Mouse (Mus musculus) adrenal gland, postnatal 36 days (tissue): ENCODE data around the gene Dnpep. TPM values are rescaled to one million over a fixed set of nuclear protein-coding genes. Genes with fewer than 3 reads are reported as not detected.

Source experiments
- DNase-seq, 2 experiments: peaks; one replicate each; pipeline ENCODE4 v3.0.0; 2021; ENCODE audit warnings: mixed read lengths in 1 of 2
- long read RNA-seq, 2 experiments: library from polyadenylated mRNA; stranded (forward); transcript quantifications; one replicate each; pipeline ENCODE4 v2.0.0; 2021; ENCODE audit warnings: borderline sequencing depth in 2 of 2
- total RNA-seq, 2 experiments: library from RNA; stranded (reverse); gene quantifications; 2 replicates each; pipeline ENCODE4 v1.2.3; 2021

Dnpep gene
- total RNA-seq: 100 to 1,000 TPM in 1 of 2 experiments, 10 to 100 TPM in 1; 88.1 to 112 TPM
- long read RNA-seq, experiment 1, transcript Dnpep-202 (15 exons, 1,571 nt): minor isoform, 34 of 221 reads
- long read RNA-seq, experiment 1, transcript Dnpep-201 (15 exons, 2,488 nt): major isoform, 148 of 221 reads
- long read RNA-seq, experiment 1, transcript Dnpep-209 (14 exons, 1,862 nt): minor isoform, 5 of 221 reads
- long read RNA-seq, experiment 1, partial matches to known transcripts: 19 of 221 reads
- long read RNA-seq, experiment 1, other reads (novel, unspliced or antisense): 15 of 221 reads
- long read RNA-seq, experiment 2, transcript Dnpep-202 (15 exons, 1,571 nt): minor isoform, 16 of 77 reads
- long read RNA-seq, experiment 2, transcript Dnpep-201 (15 exons, 2,488 nt): major isoform, 50 of 77 reads
- long read RNA-seq, experiment 2, partial matches to known transcripts: 3 of 77 reads
- long read RNA-seq, experiment 2, other reads (novel, unspliced or antisense): 6 of 77 reads

DNA sequence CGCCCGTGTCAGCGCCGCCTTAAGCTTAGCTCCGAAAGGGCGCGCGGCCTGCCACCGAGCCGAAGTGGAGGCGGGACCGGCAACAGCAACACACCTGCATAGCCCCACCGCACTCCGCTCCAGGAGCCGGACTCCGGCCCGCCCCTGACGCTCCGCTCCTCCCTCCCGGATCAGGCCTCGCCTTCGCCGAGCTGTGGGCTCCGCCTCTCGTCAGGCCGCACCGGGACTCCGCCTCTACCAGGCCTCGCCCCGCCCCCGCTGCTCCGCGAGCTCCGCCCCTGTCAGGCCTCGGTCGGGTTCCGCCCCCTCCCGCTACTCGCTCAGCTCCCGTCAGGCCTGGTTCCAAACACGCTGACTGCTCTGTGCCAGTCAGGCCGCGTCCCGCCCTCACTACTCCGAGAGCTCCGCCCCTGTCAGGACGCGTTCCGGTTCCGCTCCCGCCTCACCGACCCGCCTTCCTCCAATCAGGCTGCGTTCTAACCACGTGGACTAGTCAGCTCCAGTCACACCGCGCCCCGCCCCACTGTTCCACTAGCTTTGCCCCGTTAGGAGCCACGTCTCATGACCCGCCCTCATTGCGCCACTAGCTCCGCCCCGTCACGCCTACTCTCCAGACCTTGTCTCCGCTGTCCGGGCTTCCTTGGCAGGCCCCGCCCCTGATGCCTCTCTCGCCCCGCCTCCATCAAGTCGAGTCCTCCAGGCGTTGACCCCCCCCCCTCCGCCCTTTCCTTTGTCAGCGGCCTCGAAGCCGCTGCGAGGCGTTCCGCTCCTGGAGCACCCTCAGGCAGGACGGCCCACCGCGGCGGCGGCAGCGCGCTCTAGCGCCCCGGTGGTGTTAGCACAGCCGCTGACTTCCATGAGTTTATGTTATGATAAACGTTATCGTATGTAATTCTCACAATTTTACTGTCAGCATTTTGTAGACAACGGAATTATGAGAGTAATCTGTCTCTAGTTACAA, at the start of gene Dnpep:
Gene Dnpep (minus strand): TSS at position 750 of the 961 bp plus-strand sequence.
- DNase-seq: peak; percentile 100

DNA sequence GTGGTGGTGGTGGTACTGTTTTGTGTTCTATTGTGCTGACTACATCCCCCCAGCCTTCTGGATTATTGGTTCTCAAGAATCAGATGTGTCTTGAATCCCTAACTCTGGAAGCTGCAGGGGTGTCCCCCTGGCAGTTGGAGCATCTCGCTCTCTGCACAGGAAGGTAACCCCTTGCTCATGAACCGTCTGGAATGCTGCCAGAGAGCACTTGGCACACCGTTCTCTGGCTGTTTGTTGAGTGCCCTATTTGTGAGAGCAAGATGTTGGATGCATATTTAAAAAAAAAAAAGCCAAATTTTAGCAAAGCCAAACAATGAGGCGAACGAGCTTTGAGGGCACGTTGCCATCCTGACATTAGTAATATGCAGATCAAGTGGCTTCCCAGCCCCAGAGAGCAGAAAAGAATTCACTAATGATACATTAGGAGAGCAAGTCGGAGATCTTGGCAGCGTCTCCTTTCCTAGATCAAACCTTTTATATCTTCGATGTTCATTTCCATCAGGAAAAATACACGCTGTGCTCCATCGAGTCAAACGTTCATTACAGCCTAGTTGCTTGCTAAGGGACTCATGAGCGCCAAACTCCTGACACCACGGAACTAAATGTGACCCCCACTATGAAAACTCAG, 47.8 kb upstream of the Dnpep start:
- no peak for DNase-seq

DNA sequence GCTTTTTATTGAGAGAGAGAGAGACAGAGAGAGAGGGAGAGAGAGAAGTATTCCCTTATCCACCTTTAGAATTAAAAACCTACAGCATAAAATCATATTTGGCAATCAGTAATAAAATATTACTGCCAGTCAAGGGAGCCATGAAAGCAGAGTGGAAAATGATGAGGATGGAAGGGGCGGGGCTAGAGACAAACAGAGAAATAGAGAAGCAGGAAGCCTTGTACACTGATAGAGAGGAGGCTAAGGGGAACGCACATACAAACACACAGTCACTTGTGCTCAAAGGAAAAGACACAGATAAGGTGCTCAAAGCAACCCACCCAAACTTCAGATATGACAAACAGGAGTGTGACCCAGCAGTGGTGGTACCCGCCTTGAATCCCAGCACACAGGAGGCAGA, 46.1 kb upstream of the Dnpep start:
- DNase-seq: no peak

DNA sequence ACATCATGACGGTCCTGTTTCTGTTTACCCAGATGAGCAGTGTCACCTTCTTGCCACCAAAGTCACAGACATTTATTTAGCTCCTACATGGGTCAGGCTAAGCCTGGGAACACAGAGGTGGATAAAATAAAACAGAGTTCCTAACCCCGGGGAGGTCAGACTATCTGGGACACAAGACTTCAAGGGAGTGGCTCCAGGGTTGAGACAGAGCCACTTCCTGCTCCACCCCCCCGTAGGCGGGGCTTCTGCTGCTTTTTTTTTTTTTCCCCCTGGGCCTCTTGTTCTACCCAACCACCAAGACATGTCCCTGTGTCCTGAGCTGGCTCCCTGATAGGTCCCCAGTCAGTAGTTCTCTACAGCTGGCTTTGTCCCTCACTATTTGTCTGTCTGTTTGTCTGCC, 44.0 kb upstream of the Dnpep start:
- no peak for DNase-seq

DNA sequence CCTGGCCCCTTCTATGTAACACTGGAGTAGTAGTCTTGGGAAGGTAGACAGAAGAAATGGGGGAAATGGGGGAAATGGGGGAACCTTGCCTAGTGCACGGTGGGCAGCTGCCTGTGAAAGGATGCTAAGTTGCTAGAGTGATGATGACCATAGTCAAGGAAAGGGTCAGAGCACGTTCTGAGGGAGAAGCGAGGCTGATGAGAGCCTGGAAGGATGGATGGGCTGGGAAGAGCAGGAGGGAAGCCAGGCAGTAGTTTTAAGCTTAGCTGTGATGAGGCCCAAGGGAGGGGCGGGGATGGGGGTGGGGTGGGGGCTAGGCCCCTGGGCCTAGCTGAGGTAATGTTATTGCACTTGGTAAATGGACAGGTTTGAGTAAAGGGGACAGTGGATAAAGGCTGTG, 43.3 kb upstream of the Dnpep start:
- DNase-seq: no peak

DNA sequence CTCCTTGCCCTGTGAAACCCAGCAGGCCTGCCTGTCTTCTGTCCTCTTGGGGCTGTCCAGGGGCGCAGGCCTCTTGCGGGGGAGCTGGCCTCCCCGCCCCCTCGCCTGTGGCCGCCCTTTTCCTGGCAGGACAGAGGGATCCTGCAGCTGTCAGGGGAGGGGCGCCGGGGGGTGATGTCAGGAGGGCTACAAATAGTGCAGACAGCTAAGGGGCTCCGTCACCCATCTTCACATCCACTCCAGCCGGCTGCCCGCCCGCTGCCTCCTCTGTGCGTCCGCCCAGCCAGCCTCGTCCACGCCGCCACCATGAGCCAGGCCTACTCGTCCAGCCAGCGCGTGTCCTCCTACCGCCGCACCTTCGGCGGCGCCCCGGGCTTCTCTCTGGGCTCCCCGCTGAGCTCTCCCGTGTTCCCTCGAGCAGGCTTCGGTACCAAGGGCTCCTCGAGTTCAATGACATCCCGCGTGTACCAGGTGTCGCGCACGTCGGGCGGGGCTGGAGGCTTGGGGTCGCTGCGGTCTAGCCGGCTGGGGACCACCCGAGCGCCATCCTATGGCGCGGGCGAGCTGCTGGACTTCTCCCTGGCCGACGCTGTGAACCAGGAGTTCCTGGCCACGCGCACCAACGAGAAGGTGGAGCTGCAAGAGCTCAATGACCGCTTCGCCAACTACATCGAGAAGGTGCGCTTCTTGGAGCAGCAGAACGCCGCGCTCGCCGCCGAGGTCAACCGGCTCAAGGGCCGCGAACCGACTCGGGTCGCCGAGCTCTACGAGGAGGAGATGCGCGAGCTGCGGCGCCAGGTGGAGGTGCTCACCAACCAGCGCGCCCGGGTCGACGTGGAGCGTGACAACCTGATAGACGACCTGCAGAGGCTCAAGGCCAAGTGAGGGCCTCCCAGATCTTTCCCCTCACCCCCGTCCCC, 42.6 kb upstream of the Dnpep start, which contains the start of gene Des:
Gene Des (plus strand): TSS at position 218 of the 920 bp plus-strand sequence.
- DNase-seq: peak in 1 of 2 experiments; percentile 28

DNA sequence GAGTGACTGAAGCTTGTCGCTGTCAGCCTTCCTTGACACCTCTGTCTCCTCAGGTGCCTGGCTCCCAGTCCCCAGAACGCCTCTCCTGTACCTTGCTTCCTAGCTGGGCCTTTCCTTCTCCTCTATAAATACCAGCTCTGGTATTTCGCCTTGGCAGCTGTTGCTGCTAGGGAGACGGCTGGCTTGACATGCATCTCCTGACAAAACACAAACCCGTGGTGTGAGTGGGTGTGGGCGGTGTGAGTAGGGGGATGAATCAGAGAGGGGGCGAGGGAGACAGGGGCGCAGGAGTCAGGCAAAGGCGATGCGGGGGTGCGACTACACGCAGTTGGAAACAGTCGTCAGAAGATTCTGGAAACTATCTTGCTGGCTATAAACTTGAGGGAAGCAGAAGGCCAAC, 41.6 kb upstream of the Dnpep start:
- no peak for DNase-seq

DNA sequence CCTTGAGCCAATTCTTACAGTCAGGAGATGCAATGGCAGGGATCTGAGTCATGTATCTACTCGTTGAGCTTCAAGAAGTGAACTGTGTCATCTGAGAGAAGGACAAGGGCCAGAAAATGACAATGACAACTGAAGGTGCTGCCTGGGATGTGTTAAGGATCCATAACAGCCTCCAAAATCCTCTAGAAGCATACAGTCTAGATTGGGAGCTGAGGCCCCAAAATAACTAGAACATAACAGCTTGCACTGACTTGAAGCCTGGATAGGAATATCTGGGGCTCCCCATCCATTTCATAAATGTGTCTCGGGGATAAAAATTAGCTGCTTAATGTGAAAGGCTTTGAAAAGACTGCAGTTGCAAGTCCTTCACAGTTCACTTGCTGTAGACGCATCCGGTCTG, 40.2 kb upstream of the Dnpep start:
- DNase-seq: no peak

DNA sequence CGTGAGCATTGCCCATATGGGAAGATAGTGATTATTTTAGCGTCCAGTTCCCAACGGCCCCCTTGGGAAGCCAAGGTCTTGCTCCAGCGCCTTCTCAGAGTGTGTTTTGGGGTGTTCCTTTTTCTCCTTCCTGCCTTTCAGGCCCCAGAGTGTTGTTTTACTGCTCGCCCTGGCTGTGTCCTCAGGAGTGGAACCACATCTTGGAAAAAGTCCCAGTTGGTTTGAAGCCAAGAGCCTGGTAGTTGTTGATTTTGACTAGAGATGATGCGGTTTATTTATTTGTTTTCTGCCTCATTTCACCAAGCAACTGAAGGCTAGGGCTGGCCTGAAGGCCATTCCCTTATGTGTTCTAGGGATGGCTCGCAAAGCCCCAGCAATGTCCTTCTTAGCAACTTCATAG, 39.5 kb upstream of the Dnpep start:
- peak; percentile 66 to 73 for DNase-seq

DNA sequence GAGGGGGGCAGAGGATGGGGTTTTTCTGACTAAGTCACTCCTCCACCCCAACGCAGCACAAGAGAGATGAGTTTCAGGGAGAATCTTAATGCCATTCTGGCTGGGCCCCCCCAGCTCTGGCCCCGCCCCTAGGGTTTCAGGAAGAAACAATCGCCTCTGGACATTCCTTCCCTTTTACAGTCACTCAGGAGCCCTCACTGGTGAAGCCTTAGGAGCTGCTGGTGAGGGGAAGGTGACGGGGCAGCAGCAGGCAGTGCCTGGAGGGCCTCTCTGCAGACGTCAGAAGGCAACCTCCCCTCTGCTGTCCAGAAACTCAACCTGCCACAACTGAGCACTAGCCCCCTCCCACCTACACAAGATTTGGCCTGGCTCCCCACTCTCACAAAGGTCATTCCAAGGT, 31.5 kb upstream of the Dnpep start:
- no peak for DNase-seq

DNA sequence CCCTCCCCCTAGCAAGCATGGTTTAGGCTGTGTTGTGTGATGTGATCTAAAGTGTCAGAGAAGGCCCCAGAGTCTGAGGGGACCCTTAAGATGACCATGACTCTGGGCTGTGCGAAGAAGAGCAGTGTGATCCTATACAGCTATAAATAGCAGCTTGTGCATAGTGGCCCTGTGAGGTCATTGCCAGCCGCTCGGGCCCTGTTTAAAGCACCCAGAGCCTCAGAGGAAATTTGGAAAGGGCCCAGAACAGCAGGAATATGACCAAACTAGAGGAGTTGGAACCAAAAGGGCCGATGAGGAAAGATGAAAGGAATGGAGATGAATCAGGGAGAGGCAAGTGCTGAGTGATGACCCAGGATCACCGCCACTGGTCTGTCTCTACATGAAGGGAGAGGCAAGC, 29.5 kb upstream of the Dnpep start:
- DNase-seq: peak; percentile 13 to 50

DNA sequence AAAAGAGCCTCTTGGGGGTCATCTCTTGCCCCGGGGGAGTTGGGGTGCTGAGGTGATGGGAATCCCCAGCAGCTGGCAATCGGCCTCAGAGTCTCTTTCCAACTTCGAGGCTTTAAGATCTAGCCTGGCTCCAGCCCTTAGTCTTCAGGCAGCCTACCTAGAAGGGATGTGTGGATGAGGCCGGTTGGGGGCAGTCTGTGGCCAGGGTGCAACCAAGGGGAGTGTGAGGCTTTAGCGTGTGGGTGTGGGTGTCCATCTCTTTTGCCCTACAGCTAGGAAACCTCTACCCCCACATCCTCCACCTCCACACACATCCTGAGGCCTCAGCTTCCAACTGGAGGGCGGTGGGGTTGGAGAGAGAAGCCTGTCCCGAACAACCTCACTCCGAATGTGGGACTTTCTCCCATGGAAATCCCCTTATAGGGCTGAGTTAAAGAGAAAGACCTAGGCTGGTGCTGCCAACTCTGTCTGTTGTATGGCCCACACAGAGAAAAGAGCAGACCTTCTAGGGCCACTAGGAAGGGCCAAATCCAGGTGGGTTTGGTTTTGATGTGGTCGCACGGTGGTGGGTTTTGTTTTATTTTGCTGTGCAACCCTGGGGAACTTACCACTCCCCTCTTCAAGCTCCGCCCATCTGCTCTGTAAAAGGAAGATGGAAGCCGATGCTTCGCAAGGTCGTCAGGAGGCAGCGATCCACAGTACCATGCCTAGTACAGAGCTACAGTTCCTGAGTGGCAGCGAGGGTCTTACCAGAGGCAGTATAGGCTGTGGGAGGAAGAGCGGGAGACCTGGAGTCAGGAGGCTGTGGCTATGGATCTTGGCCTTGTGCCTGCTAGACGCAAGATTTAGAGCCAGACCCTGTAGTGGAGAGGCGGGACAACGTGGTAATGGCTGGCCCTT, 27.5 kb upstream of the Dnpep start:
- DNase-seq: no peak

DNA sequence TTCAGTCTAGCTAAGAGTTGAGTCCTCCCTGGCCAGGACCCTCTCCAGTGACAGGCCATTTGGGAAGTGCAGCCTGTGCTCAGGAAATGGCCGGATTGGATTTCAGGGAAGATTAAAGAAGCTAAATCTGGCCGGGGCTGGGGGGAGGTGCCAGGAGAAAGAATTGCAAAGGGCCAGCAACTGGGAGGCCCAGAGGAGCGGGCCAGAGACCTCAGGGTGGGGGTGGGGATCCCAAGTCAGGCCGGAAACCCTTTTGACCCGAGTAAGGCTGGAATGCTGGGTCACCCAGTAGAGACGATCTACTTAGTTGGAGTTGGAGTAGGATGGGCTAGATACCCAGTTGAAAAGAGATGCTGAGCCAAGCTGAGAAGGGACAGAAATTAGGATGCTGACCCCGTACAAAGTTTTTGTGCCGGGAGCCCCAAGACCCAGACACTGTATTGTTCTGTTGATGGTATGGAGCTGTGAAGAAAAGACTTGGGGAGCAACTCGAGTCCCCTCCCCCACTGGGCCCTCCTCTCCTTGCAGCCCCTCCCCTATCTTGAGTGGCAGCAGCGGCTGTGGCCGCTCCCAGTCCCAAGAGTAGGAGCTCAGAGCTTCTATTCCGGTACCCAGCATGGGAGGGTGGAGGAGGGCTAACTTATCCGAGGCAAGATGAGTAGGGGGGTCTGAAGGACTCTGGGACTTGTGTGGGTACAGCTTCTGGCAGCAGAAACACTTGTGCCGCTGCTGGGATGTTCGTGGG, 26.7 kb upstream of the Dnpep start:
- DNase-seq: no peak

DNA sequence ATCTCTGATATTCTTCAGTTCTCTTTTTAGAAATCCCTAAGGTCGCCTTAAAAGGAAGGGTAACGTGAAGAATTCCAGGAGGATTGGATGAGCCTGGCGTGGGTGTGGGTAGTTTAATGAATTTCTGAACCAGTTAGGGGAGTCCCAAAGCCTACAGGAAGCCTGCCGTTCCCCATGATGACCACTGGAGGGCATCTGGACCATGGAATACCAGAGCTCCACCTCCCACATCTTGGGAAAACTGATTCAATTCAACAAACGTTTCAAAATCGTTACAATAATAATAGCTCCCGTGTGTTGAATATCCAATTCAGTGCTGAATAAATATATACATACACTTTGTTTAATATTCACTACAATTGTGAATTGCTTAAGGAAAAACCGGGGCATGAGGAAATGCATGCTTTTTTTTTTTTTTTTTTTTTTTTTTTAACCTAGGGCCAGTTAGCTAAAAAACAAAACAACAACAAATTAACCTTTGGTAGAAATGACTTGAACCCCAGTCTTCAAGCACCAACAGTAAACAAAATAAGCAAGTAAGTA, 25.2 kb upstream of the Dnpep start:
- peak; percentile 61 to 73 for DNase-seq

DNA sequence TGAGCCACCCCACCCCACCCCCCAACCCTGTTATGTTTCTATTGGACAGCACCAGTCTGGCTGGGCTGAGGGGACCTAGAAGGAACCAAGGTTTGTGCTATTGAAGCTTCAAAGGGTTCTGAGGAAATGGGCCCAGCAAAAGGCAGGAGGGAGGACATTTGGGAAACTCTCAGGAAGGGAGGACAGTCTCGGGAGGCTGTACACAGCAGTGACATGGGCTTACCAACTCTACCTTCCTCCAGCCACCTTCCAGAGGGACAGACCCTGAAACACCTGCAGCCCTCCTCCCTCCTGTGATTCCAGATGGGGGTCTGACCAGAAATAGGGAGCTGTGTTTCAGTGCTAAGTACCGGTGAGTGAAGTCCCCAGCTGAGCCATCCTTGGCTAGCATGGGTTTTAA, 22.7 kb upstream of the Dnpep start:
- DNase-seq: no peak

DNA sequence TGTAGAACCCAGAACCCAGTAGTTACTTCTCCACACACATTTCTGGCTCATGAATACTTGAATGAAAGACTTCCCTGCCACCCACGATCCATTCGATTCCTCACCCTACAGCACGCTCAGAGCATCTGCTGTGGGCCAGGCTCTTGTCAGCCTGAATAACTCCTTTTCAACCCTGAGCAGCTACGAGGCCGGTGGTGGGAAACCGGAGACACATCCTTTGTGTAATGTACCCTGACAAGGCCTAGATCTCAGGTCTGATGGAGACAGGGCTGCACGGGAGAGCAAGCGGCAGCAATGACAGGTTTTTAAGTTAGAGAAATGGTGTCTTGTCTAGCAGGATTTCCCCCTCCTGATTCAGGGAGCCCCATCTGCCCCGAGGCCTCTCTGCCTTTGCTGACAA, 21.5 kb upstream of the Dnpep start:
- DNase-seq: no peak

DNA sequence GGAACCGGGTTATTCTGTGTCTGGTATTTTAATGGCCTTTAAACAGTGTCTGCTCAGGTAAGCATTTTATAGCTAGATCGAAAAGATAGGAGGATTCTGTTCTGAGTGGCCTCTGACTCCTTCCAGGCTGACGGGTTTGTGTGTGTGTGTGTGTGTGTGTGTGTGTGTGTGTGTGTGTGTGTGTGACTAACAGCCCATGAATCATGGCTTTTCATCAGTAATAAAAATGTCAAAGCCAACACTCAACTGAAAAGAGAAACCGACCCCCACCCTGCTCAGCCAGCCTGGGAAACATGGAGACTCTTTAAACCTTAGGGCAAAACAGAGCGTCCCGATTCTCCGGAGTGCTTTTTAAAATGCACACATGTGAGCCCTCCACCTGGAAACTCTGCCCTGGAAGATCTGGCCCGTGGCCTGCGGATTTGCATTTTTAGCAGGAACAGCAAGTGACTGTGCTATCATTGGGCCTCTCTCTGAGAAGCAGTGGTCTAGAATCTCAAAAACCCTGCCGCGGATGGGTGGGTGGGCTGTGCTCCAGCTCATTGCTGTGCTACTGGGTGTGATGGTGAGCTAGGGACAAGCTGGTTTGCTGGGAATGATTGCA, 20.4 kb upstream of the Dnpep start:
- no peak for DNase-seq

DNA sequence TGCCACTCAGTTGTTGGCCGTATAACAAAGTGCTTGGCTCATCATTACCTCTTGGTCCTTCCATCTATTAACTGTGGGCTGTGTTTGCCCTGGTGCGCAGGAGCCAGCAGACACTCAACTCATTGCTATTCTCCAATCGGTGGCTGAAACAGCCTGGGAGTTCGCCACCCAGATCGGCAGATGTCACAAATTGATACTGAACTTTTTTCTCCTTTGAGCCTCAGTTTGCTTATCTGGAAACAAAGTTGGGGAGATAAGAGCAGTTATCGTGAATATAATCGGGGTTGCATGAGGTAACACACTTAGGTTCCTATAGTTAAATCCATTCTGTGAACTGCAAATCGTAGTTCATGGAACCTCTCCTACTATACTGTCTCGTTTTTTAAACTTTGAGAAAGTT, 19.3 kb upstream of the Dnpep start:
- DNase-seq: no peak

DNA sequence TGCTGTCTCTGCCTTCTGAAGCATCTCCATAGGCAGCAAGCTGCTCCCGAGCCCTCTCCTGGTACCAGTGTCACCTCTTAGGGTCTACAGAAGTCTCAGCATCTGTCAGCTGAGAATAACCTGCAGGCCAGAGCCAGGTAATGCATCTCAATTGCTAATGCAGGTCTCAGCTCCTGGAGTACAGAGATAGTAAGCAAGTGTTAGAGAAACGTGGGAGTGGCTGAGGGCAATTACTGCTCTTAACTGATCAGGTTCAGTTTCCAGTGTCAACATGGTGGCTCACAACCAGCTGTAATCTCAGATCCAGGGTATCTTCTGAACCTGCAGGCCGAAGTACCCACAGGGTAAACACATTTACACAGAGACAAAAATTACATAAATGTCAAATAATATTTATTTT, 18.7 kb upstream of the Dnpep start:
- no peak for DNase-seq
